Mouse (Mus musculus): ENCODE data around the gene Ccdc150. TPM values are rescaled to one million over a fixed set of nuclear protein-coding genes. Genes with fewer than 3 reads are reported as not detected.

Gene Ccdc150
- 0.20 and 0.23 TPM in 2 replicates for polyA plus RNA-seq (2014; fragmentation: Nextera tagmentation; extraction: Ambion mirVana)

DNA sequence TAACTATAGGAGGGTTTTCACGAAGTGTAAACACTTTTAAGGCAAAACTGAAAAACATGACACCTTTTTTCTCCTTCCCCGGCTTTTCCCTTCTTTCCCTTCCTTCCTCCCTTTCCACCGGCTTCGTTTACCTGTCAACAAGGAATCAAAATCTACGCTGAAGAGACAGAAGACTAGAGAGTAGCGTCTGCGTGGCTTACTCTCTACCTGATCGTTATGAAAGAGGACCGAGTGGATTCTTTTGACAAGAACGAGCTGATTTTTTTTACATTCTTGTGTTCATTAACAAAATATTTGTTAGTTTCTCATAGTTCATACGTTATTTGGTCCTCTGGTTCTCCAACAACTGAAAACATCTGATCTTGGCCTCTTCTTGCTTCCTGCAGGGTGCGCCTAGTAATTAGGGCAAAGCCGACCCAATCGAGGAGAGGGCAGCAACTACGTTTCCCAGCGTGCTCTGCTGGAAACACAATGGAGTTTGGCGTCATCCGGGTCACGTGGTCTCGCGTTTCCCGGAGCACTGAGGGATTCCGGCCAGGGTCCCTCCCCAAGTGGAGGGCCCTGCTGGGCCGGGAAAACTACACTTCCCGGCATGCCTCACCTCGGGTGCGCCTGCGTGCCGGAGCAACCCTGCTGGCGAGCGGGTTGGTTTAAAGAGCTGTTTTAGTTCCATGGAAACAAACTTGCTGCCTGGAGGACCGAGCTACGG lies at the start of gene Ccdc150:
Ccdc150 (plus strand) TSS at position 526 of the 709 bp plus-strand sequence.
- Histone ChIP-seq H3K4me2 (replicated peaks) (peak within 1 kb of the TSS; percentile 59), H3K4me1 (replicated peaks; ENCODE audit: control insufficient read depth, insufficient read depth, low read length) (0 out of 2 replicates have a peak, but pooled peaks cover 3% of the 10 kb centered on the region), H3K27ac (no peak within 1 kb of the TSS), H3K4me3 (replicated peaks; ENCODE audit: low read length) (peak within 1 kb of the TSS; percentile 39), H3K9me3 (ENCODE audit: control insufficient read depth, low read length) (no peaks in the 10 kb centered on the region), H3K27me3 (ENCODE audit: control insufficient read depth, insufficient read depth, low read length) (no peaks in the 10 kb centered on the region), H3K36me3 (replicated peaks; ENCODE audit: control insufficient read depth, insufficient read depth) (no peaks in the 10 kb centered on the region), H3K9ac (peak within 1 kb of the TSS; percentile 55)
- WGBS: 19% methylated on average over 33 of the region's 33 CpGs
- ATAC-seq (ENCODE audit: low FRiP score) (peak; percentile 100), DNase-seq (ENCODE audit: low spot score) (peak; percentile 98)

DNA sequence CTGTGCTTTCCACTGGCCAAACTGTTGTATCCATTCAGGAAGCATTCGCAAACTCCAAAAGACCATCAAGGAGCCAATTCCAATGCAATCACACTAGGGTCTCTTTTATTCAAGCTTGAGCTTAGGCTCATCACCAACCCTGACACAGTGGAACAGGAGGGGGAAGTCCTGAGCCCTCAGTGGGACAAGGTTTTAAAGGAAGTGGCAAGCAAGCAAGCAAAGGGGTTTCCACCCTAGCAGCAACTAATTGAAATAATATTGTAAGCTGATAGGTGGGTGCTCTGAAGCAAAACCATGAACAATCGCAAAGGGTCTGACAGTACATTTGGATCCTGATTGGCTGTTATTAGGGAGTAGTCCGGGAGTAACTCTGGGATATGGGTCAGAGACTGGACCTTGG lies 30.2 kb upstream of the Ccdc150 start:
- no peak overlapping the region for H3K27ac ChIP-seq

DNA sequence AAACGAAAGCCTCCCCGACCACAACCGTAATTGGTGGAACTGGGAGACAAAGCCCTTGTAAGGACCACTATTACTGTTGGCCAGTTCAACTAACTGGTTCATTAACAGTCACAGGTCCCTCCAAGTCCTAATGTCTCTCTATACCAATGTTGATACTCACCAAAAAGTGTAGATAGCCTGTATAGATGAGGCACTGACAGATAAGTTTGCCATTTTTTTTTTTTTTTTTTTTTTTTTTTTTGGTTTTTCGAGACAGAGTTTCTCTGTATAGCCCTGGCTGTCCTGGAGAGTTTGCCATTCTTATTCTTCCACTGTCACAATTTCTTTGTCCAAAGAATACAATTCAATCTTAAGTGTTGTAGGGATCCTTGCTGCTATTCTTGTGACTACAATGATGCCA lies 7.8 kb upstream of the Ccdc150 start:
- Histone ChIP-seq H3K36me3 (replicated peaks; ENCODE audit: control insufficient read depth, insufficient read depth) (no peaks in the 10 kb centered on the region), H3K4me3 (replicated peaks; ENCODE audit: low read length) (no peak overlapping the region), H3K27me3 (ENCODE audit: control insufficient read depth, insufficient read depth, low read length) (no peaks in the 10 kb centered on the region), H3K9me3 (ENCODE audit: control insufficient read depth, low read length) (no peaks in the 10 kb centered on the region), H3K9ac (no peak overlapping the region), H3K4me1 (replicated peaks; ENCODE audit: control insufficient read depth, insufficient read depth, low read length) (no peaks in the 10 kb centered on the region), H3K27ac (no peak overlapping the region), H3K4me2 (replicated peaks) (no peak overlapping the region)
- DNase-seq (ENCODE audit: low spot score) (no peak), ATAC-seq (ENCODE audit: low FRiP score) (no peak)
- WGBS: 96% methylated on average over 4 of the region's 4 CpGs

More for the DNA sequence above, 30.2 kb upstream of the Ccdc150 start:
- H3K9ac ChIP-seq: no peak overlapping the region
- no peaks in the 10 kb centered on the region for H3K4me1 ChIP-seq (replicated peaks; ENCODE audit: control insufficient read depth, insufficient read depth, low read length)
- no peaks in the 10 kb centered on the region for H3K36me3 ChIP-seq (replicated peaks; ENCODE audit: control insufficient read depth, insufficient read depth)
- WGBS: 95% methylated on average over 3 of the region's 3 CpGs
- H3K9me3 ChIP-seq (ENCODE audit: control insufficient read depth, low read length): no peaks in the 10 kb centered on the region
- ATAC-seq (ENCODE audit: low FRiP score): no peak
- H3K4me3 ChIP-seq (replicated peaks; ENCODE audit: low read length): no peak overlapping the region
- no peaks in the 10 kb centered on the region for H3K27me3 ChIP-seq (ENCODE audit: control insufficient read depth, insufficient read depth, low read length)
- DNase-seq (ENCODE audit: low spot score): no peak
- H3K4me2 ChIP-seq (replicated peaks): no peak overlapping the region

GRCm38 (mm10) chr1:54275552-54275951 lies 25.1 kb downstream of the Ccdc150 start:
- Histone ChIP-seq H3K4me2 (replicated peaks) (no peak overlapping the region), H3K36me3 (replicated peaks; ENCODE audit: control insufficient read depth, insufficient read depth) (no peaks in the 10 kb centered on the region), H3K9me3 (ENCODE audit: control insufficient read depth, low read length) (no peaks in the 10 kb centered on the region), H3K4me1 (replicated peaks; ENCODE audit: control insufficient read depth, insufficient read depth, low read length) (no peaks in the 10 kb centered on the region), H3K4me3 (replicated peaks; ENCODE audit: low read length) (no peak overlapping the region), H3K27me3 (ENCODE audit: control insufficient read depth, insufficient read depth, low read length) (no peaks in the 10 kb centered on the region), H3K9ac (no peak overlapping the region), H3K27ac (no peak overlapping the region)
- 73% methylated on average over 3 of the region's 3 CpGs for WGBS
- DNase-seq (ENCODE audit: low spot score) (no peak), ATAC-seq (ENCODE audit: low FRiP score) (no peak)

DNA sequence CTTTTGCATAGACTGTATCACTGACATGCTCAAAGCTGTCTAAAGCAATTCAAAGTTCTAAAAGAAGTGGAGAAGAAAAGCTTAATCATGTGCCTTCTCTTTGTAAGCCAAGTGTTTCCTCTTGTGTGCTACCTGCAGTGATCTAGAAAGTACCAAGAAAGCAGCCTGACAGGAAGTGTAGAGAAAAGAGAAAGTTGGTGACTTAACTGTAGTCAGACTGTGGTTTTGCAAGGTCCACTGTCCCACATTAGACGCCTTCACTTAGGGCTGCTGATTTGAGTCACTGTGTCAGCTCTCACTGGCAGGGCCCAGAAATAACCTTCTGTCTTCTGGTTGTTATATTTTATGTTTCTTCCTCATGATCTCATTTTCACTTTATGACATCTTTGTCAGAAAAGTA lies 29.1 kb downstream of the Ccdc150 start:
- Histone ChIP-seq H3K4me1 (replicated peaks; ENCODE audit: control insufficient read depth, insufficient read depth, low read length) (no peaks in the 10 kb centered on the region), H3K27ac (no peak overlapping the region), H3K9me3 (ENCODE audit: control insufficient read depth, low read length) (no peaks in the 10 kb centered on the region), H3K4me3 (replicated peaks; ENCODE audit: low read length) (no peak overlapping the region), H3K9ac (no peak overlapping the region), H3K36me3 (replicated peaks; ENCODE audit: control insufficient read depth, insufficient read depth) (no peaks in the 10 kb centered on the region), H3K4me2 (replicated peaks) (no peak overlapping the region), H3K27me3 (ENCODE audit: control insufficient read depth, insufficient read depth, low read length) (no peaks in the 10 kb centered on the region)
- 100% methylated on average over 1 of the region's 1 CpGs for WGBS
- ATAC-seq (ENCODE audit: low FRiP score): no peak
- DNase-seq (ENCODE audit: low spot score): no peak

GRCm38 (mm10) chr1:54280651-54281050 lies 30.2 kb downstream of the Ccdc150 start:
- no peak for ATAC-seq (ENCODE audit: low FRiP score)
- H3K4me1 ChIP-seq (replicated peaks; ENCODE audit: control insufficient read depth, insufficient read depth, low read length): no peaks in the 10 kb centered on the region
- no peak overlapping the region for H3K4me3 ChIP-seq (replicated peaks; ENCODE audit: low read length)
- no peaks in the 10 kb centered on the region for H3K36me3 ChIP-seq (replicated peaks; ENCODE audit: control insufficient read depth, insufficient read depth)
- H3K9me3 ChIP-seq (ENCODE audit: control insufficient read depth, low read length): no peaks in the 10 kb centered on the region
- no peak for DNase-seq (ENCODE audit: low spot score)
- no peak overlapping the region for H3K4me2 ChIP-seq (replicated peaks)
- no peak overlapping the region for H3K27ac ChIP-seq
- no peak overlapping the region for H3K9ac ChIP-seq
- 91% methylated on average over 3 of the region's 3 CpGs for WGBS
- H3K27me3 ChIP-seq (ENCODE audit: control insufficient read depth, insufficient read depth, low read length): no peaks in the 10 kb centered on the region

GRCm38 (mm10) chr1:54306404-54306803 lies 55.9 kb downstream of the Ccdc150 start:
- Histone ChIP-seq H3K36me3 (replicated peaks; ENCODE audit: control insufficient read depth, insufficient read depth) (no peaks in the 10 kb centered on the region), H3K4me3 (replicated peaks; ENCODE audit: low read length) (no peak overlapping the region), H3K27me3 (ENCODE audit: control insufficient read depth, insufficient read depth, low read length) (no peaks in the 10 kb centered on the region), H3K4me2 (replicated peaks) (no peak overlapping the region), H3K9me3 (ENCODE audit: control insufficient read depth, low read length) (no peaks in the 10 kb centered on the region), H3K4me1 (replicated peaks; ENCODE audit: control insufficient read depth, insufficient read depth, low read length) (no peaks in the 10 kb centered on the region), H3K27ac (no peak overlapping the region), H3K9ac (no peak overlapping the region)
- 72% methylated on average over 2 of the region's 2 CpGs for WGBS
- ATAC-seq (ENCODE audit: low FRiP score): no peak
- DNase-seq (ENCODE audit: low spot score): no peak

- no peaks in the 10 kb centered on the region for H3K4me1 ChIP-seq (replicated peaks; ENCODE audit: control insufficient read depth, insufficient read depth, low read length)
- no peak for DNase-seq (ENCODE audit: low spot score)
- H3K27me3 ChIP-seq (ENCODE audit: control insufficient read depth, insufficient read depth, low read length): no peaks in the 10 kb centered on the region
- H3K9me3 ChIP-seq (ENCODE audit: control insufficient read depth, low read length): no peaks in the 10 kb centered on the region
- H3K4me2 ChIP-seq (replicated peaks): no peak overlapping the region
- 97% methylated on average over 2 of the region's 2 CpGs for WGBS
- ATAC-seq (ENCODE audit: low FRiP score): no peak
- no peak overlapping the region for H3K9ac ChIP-seq
- no peak overlapping the region for H3K4me3 ChIP-seq (replicated peaks; ENCODE audit: low read length)
- H3K36me3 ChIP-seq (replicated peaks; ENCODE audit: control insufficient read depth, insufficient read depth): no peaks in the 10 kb centered on the region
- H3K27ac ChIP-seq: no peak overlapping the region
These were observed 76.2 kb downstream of the Ccdc150 start for GRCm38 (mm10) chr1:54326647-54327046.

DNA sequence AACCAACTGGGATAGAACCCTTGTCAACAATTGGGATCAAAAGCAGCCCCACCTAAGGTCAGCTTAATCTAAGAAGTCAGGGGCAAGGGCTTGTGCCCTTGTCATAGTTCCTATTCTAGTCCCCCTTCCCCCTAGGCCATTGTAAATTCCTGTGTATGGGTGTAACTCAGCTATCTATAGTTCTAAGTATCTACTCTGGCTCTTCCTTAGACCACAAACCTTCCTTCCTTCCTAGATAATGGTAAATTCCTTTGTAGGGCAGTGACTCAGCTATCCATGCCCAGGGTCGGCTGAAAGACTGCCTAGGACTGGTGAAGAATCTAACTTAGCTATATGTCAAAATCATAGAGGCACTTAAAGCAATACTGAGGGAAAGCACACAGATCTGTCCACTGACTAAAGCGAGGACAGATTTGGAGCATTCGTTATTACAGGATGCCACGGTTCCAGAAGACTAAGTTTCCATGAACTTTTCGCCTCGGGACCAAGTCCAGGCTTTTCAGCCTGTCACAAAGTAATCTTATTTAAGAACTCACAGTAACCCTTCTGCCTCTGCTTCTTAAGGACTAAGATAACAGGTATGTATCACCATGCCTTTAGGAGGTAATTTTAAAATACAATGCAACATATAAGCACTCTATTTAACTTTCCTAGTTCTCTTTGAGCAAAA lies 77.5 kb downstream of the Ccdc150 start:
- ATAC-seq (ENCODE audit: low FRiP score) (no peak), DNase-seq (ENCODE audit: low spot score) (no peak)
- H3K27ac ChIP-seq: no peak overlapping the region
- H3K9ac ChIP-seq: no peak overlapping the region
- WGBS: 96% methylated on average over 6 of the region's 6 CpGs
- H3K4me3 ChIP-seq (replicated peaks; ENCODE audit: low read length): no peak overlapping the region
- no peak overlapping the region for H3K4me2 ChIP-seq (replicated peaks)
- no peaks in the 10 kb centered on the region for H3K4me1 ChIP-seq (replicated peaks; ENCODE audit: control insufficient read depth, insufficient read depth, low read length)
- no peaks in the 10 kb centered on the region for H3K36me3 ChIP-seq (replicated peaks; ENCODE audit: control insufficient read depth, insufficient read depth)
- no peaks in the 10 kb centered on the region for H3K9me3 ChIP-seq (ENCODE audit: control insufficient read depth, low read length)
- no peaks in the 10 kb centered on the region for H3K27me3 ChIP-seq (ENCODE audit: control insufficient read depth, insufficient read depth, low read length)

Data from hindbrain, embryonic 14.5 days (tissue).